Mouse (Mus musculus) frontal cortex, adult (tissue): ENCODE measurements around the gene Mtf1.

Experiments
- ATAC-seq: cut with Nextera tagmentation; 2 replicates; pipeline ENCODE4 v1.9.2; 2017; ENCODE audit warnings: mild to moderate bottlenecking, moderate library complexity, mixed read lengths; ENCODE audit not compliant: low TSS enrichment

The Mtf1 gene

GRCm38 (mm10) chr4:124801552-124802308 is at the start of gene Mtf1:
Gene Mtf1, plus strand, starts transcription at chr4:124802104.
- ATAC-seq: peak; percentile 71

GRCm38 (mm10) chr4:124752281-124753199 is 49.4 kb upstream of the Mtf1 start:
- no peak for ATAC-seq

GRCm38 (mm10) chr4:124755526-124755925 is 46.4 kb upstream of the Mtf1 start:
- no peak for ATAC-seq

GRCm38 (mm10) chr4:124759305-124759811 is 42.5 kb upstream of the Mtf1 start:
- ATAC-seq: no peak

- no peak for ATAC-seq
Measured at GRCm38 (mm10) chr4:124761201-124761600, 40.7 kb upstream of the Mtf1 start.

GRCm38 (mm10) chr4:124762858-124763452 is 38.9 kb upstream of the Mtf1 start:
- peak; percentile 77 for ATAC-seq

- peak; percentile 38; the same call in 1 of the 2 replicates for ATAC-seq
Measured at GRCm38 (mm10) chr4:124765802-124766565, 35.9 kb upstream of the Mtf1 start.

- 0 out of 2 replicates have a peak, but pooled peaks have one; percentile 1 for ATAC-seq
Measured at GRCm38 (mm10) chr4:124766566-124766940, 35.4 kb upstream of the Mtf1 start.

GRCm38 (mm10) chr4:124768963-124769591 is 32.8 kb upstream of the Mtf1 start:
- ATAC-seq: peak; percentile 57; the same call in 1 of the 2 replicates

- ATAC-seq: peak; percentile 56
Measured at GRCm38 (mm10) chr4:124770624-124771023, 31.3 kb upstream of the Mtf1 start.

- no peak for ATAC-seq
Measured at GRCm38 (mm10) chr4:124772125-124772524, 29.8 kb upstream of the Mtf1 start.

- ATAC-seq: no peak
Measured at GRCm38 (mm10) chr4:124773449-124773848, 28.5 kb upstream of the Mtf1 start.

GRCm38 (mm10) chr4:124773995-124774394 is 27.9 kb upstream of the Mtf1 start:
- no peak for ATAC-seq

GRCm38 (mm10) chr4:124774429-124774828 is 27.5 kb upstream of the Mtf1 start:
- no peak for ATAC-seq

GRCm38 (mm10) chr4:124781361-124781760 is 20.5 kb upstream of the Mtf1 start:
- no peak for ATAC-seq

GRCm38 (mm10) chr4:124782395-124782794 is 19.5 kb upstream of the Mtf1 start:
- no peak for ATAC-seq

- no peak for ATAC-seq
Measured at GRCm38 (mm10) chr4:124783937-124784336, 18.0 kb upstream of the Mtf1 start.

GRCm38 (mm10) chr4:124790013-124790412 is 11.9 kb upstream of the Mtf1 start:
- no peak for ATAC-seq

- ATAC-seq: no peak
Measured at GRCm38 (mm10) chr4:124792114-124792513, 9.8 kb upstream of the Mtf1 start.

GRCm38 (mm10) chr4:124796141-124796540 is 5.8 kb upstream of the Mtf1 start:
- no peak for ATAC-seq

GRCm38 (mm10) chr4:124796913-124797312 is 5.0 kb upstream of the Mtf1 start:
- no peak for ATAC-seq
